Comparison of ENCODE assay signal across 13 mouse cellular contexts in the genomic region with DNA sequence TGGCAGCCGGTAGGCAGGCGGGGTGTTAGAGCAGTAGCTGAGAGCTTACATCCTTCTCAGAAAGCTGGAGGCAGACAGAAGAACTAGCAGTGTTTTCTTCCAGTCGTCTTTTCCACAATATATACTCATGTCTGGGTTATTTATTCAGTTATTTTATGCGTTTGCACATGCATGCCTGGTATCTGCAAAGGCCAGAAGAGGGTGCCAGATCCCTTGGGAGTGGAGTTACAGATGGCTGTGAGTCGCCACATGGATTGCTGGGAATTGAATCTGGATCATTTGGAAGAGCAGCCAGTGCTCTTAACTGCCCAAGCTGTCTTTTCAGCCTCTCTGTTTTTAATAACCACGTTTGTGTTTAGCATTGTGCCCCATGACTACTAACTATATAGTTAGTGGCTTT. TPM values are rescaled to one million over a fixed set of nuclear protein-coding genes. Genes with fewer than 3 reads are reported as not detected.
"Had no signal": no experiment of that assay in that cellular context is flagged by ENCODE, and none has a peak within 500 bp of the region (broad histone marks: within the 10 kb centered on the region; RNA-seq: fewer than 3 reads in every experiment).

No protein-coding gene starts in this region.

- ATAC-seq: midbrain, embryonic 13.5 days had no signal

- H3K9ac ChIP-seq: kidney, embryonic 15.5 days; limb, embryonic 15.5 days; liver, embryonic 13.5 days; midbrain, embryonic 13.5 days; stomach, embryonic 15.5 days had no signal

- H3K4me3 ChIP-seq: kidney, embryonic 15.5 days; limb, embryonic 15.5 days; liver, embryonic 13.5 days; midbrain, embryonic 13.5 days; stomach, embryonic 15.5 days had no signal

- H3K27ac ChIP-seq: kidney, embryonic 15.5 days; limb, embryonic 15.5 days; liver, embryonic 13.5 days; midbrain, embryonic 13.5 days; stomach, embryonic 15.5 days had no signal

- H3K9me3 ChIP-seq: kidney, embryonic 15.5 days; limb, embryonic 15.5 days; liver, embryonic 13.5 days; midbrain, embryonic 13.5 days; stomach, embryonic 15.5 days had no signal

- H3K4me2 ChIP-seq: kidney, embryonic 15.5 days; limb, embryonic 15.5 days; liver, embryonic 13.5 days; midbrain, embryonic 13.5 days; stomach, embryonic 15.5 days had no signal

- H3K36me3 ChIP-seq: stomach, embryonic 15.5 days had no signal

- H3K27me3 ChIP-seq: kidney, embryonic 15.5 days; limb, embryonic 15.5 days; liver, embryonic 13.5 days; midbrain, embryonic 13.5 days; stomach, embryonic 15.5 days had no signal

- H3K4me1 ChIP-seq: kidney, embryonic 15.5 days; limb, embryonic 15.5 days; midbrain, embryonic 13.5 days; stomach, embryonic 15.5 days had no signal

- DNase-seq: liver, embryonic 13.5 days; lung, adult 18-20 months; right cerebral cortex, postnatal 14 days; thymus, postnatal 36 days had no signal

RNA-seq across cellular contexts. Expression of gene Prrt3, which starts 39.9 kb away (rescaled TPM):
- total RNA-seq: megakaryocyte progenitor cell, adult 5-6 weeks had no signal

RNA-seq across cellular contexts. Expression of gene Fancd2os, which starts 58.9 kb away (rescaled TPM):
- total RNA-seq: left cerebral cortex, adult 18-20 months; megakaryocyte progenitor cell, adult 5-6 weeks; midbrain, postnatal 0 days had no signal
- polyA plus RNA-seq: limb, embryonic 15.5 days; midbrain, embryonic 13.5 days; neural tube, embryonic 14.5 days; spleen, adult 2 months had no signal
